Mouse (Mus musculus): ENCODE measurements around the gene Tmed1. TPM values are rescaled to one million over a fixed set of nuclear protein-coding genes. Genes with fewer than 3 reads are reported as not detected.

Gene Tmed1
- polyA plus RNA-seq, 1 experiment from 2014 or later, result 57.0 TPM

DNA sequence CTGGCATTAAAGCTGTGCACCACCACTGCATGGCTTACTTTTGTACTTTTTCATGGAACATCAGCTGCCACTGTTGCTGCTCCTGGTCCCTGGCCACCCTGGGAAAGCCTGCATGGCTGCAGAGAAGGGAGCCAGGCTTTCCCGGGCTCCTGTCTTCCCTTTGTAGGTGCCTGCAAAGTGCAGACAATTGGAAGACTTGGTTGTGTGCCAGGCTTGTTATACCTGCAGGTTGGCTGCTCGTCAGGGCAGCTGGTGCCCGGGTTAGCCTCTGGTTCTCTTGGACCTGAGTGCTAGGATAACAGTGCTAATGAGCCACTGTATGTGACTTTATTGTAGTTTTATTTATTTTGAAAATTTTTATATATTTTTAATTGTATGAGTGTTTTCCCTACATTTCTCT is 51.2 kb downstream of the Tmed1 start:
- Histone ChIP-seq H3K4me1 (replicated peaks) (peaks cover 5% of the 10 kb centered on the region; the same call in 1 of the 2 replicates), H3K36me3 (peaks cover 33% of the 10 kb centered on the region), H3K9ac (no peak overlapping the region), H3K9me3 (no peaks in the 10 kb centered on the region), H3K27me3 (no peaks in the 10 kb centered on the region), H3K4me3 (no peak overlapping the region), H3K27ac (no peak overlapping the region), H3K4me2 (no peak overlapping the region)
- 90% methylated on average over 3 of the region's 3 CpGs for WGBS
- no peak for ATAC-seq (ENCODE audit: low FRiP score)

Small RNA genes within 50 kb of the gene (microRNA-seq; reads per million reads assigned to microRNA genes)
- 1.6 reads per million for gene Mir199a-1

Other genes with a start within 250 kb of the Tmed1 start
- 51.1 and 51.8 TPM in 2 replicates for gene Atg4d, start 245.0 kb downstream of the Tmed1 start, polyA plus RNA-seq (2015; fragmentation: Nextera tagmentation; extraction: Ambion mirVana)
- gene Kri1, start 222.3 kb downstream of the Tmed1 start, polyA plus RNA-seq (2015; fragmentation: Nextera tagmentation; extraction: Ambion mirVana), result 16.3 and 17.1 TPM in 2 replicates
- 89.2 and 90.3 TPM in 2 replicates for gene Cdkn2d, start 218.8 kb downstream of the Tmed1 start, polyA plus RNA-seq (2015; fragmentation: Nextera tagmentation; extraction: Ambion mirVana)
- gene Ap1m2, start 197.9 kb downstream of the Tmed1 start, polyA plus RNA-seq (2015; fragmentation: Nextera tagmentation; extraction: Ambion mirVana), result 0.62 and 0.71 TPM in 2 replicates
- 68.1 and 73.8 TPM in 2 replicates for gene Slc44a2, start 189.6 kb downstream of the Tmed1 start, polyA plus RNA-seq (2015; fragmentation: Nextera tagmentation; extraction: Ambion mirVana)
- gene Ilf3, start 142.4 kb downstream of the Tmed1 start, polyA plus RNA-seq (2015; fragmentation: Nextera tagmentation; extraction: Ambion mirVana), result 253 and 276 TPM in 2 replicates
- gene Qtrt1, start 98.4 kb downstream of the Tmed1 start, polyA plus RNA-seq (2015; fragmentation: Nextera tagmentation; extraction: Ambion mirVana), result 50.6 and 54.0 TPM in 2 replicates
- 64.9 and 72.1 TPM in 2 replicates for gene Dnm2, start 85.3 kb downstream of the Tmed1 start, polyA plus RNA-seq (2015; fragmentation: Nextera tagmentation; extraction: Ambion mirVana)
- 3.4 and 3.8 TPM in 2 replicates for gene AB124611, start 15.9 kb upstream of the Tmed1 start, polyA plus RNA-seq (2015; fragmentation: Nextera tagmentation; extraction: Ambion mirVana)
- gene Carm1, start 36.6 kb upstream of the Tmed1 start, polyA plus RNA-seq (2015; fragmentation: Nextera tagmentation; extraction: Ambion mirVana), result 29.4 and 29.9 TPM in 2 replicates
- 53.5 and 55.0 TPM in 2 replicates for gene Timm29, start 82.5 kb upstream of the Tmed1 start, polyA plus RNA-seq (2015; fragmentation: Nextera tagmentation; extraction: Ambion mirVana)
- 25.7 and 27.7 TPM in 2 replicates for gene Yipf2, start 82.6 kb upstream of the Tmed1 start, polyA plus RNA-seq (2015; fragmentation: Nextera tagmentation; extraction: Ambion mirVana)
- gene Smarca4, start 105.9 kb upstream of the Tmed1 start, polyA plus RNA-seq (2015; fragmentation: Nextera tagmentation; extraction: Ambion mirVana), result 156 and 158 TPM in 2 replicates
- gene Ldlr, start 213.2 kb upstream of the Tmed1 start, polyA plus RNA-seq (2015; fragmentation: Nextera tagmentation; extraction: Ambion mirVana), result 12.4 and 15.6 TPM in 2 replicates

All from hindbrain, embryonic 13.5 days (tissue).